Mouse (Mus musculus) thymus, adult 2 months (tissue): ENCODE measurements around the gene Mfsd5. TPM values are rescaled to one million over a fixed set of nuclear protein-coding genes. Genes with fewer than 3 reads are reported as not detected.
A peak's percentile ranks its signal among the peaks of the same experiment; 100 is the strongest.

Experiments
- DNase-seq: peaks from one replicate; pipeline ENCODE4 v3.0.0; 2021
- H3K27ac ChIP-seq: fragments of 200-500 bp; 2 replicates; pipeline ENCODE4 v1.5.1; 2012; ENCODE audit warnings: low read length, control low read depth; ENCODE audit not compliant: control insufficient read depth, insufficient read depth
- H3K27me3 ChIP-seq: fragments of 200-500 bp; 2 replicates; pipeline ENCODE4 v1.6.1; 2012; ENCODE audit warnings: mild to moderate bottlenecking, low read length, moderate library complexity, mixed read lengths; ENCODE audit not compliant: control insufficient read depth, insufficient read depth
- H3K36me3 ChIP-seq: fragments of 200-500 bp; 2 replicates; pipeline ENCODE4 v1.6.1; 2012; ENCODE audit warnings: mild to moderate bottlenecking, low read length, moderate library complexity; ENCODE audit not compliant: control insufficient read depth, insufficient read depth
- H3K4me1 ChIP-seq: fragments of 200-500 bp; replicated peaks from 2 replicates; pipeline ENCODE4 v1.6.1; 2012; ENCODE audit warnings: low read length; ENCODE audit not compliant: control insufficient read depth, insufficient read depth
- H3K4me3 ChIP-seq: fragments of 200-500 bp; 2 replicates; pipeline ENCODE4 v1.5.1; 2012; ENCODE audit warnings: mild to moderate bottlenecking, low read length, control low read depth, moderate library complexity; ENCODE audit not compliant: control insufficient read depth, insufficient read depth
- CTCF ChIP-seq: fragments of 200-500 bp; IDR thresholded peaks from 2 replicates; pipeline ENCODE4 v1.5.1; 2012; ENCODE audit warnings: mild to moderate bottlenecking, control low read depth, low read length, moderate library complexity, borderline replicate concordance; ENCODE audit not compliant: control insufficient read depth, poor library complexity, insufficient read depth; ENCODE audit errors: extremely low read depth
- POLR2A ChIP-seq: fragments of 200-500 bp; IDR thresholded peaks from 2 replicates; pipeline ENCODE4 v1.6.1; 2012; ENCODE audit warnings: mild to moderate bottlenecking, low read length, control low read depth, moderate library complexity; ENCODE audit not compliant: control insufficient read depth, poor library complexity, insufficient read depth; ENCODE audit errors: extremely low read depth
- WGBS: fragments of 180-500 bp; shearing (Covaris S2); methylation state at CpG from one replicate; pipeline ENCODE4 v1.1.7; 2018; 5-methylcytosine and 5-hydroxymethylcytosine counted together
- polyA plus RNA-seq: library from polyadenylated mRNA; depleted of rRNA; stranded (reverse); fragments of >200 nt; gene quantifications from 2 replicates; pipeline ENCODE4 v1.2.3, GENCODE M21; 2012

Mfsd5 gene
- polyA plus RNA-seq, 1 experiment, result 92.5 TPM

- no peak overlapping the region for H3K4me3 ChIP-seq
- 64% methylated on average over 19 of the region's 19 CpGs for WGBS
- no peak overlapping the region for H3K27ac ChIP-seq
- H3K4me1 ChIP-seq, result peaks cover 36% of the 10 kb centered on the region
- peaks cover 11% of the 10 kb centered on the region; the same call in 1 of the 2 replicates for H3K27me3 ChIP-seq
- no peak for TF ChIP-seq CTCF
- TF ChIP-seq POLR2A, result no peak
- H3K36me3 ChIP-seq, result no peaks in the 10 kb centered on the region
- no peak for DNase-seq
Measured at GRCm38 (mm10) chr15:102244306-102245191, 34.7 kb upstream of the Mfsd5 start.

GRCm38 (mm10) chr15:102245461-102245881 is 33.8 kb upstream of the Mfsd5 start:
- 52% methylated on average over 14 of the region's 14 CpGs for WGBS
- Histone ChIP-seq H3K27ac (peak overlapping the region; percentile 55; the same call in 1 of the 2 replicates), H3K27me3 (peaks cover 11% of the 10 kb centered on the region; the same call in 1 of the 2 replicates), H3K36me3 (no peaks in the 10 kb centered on the region), H3K4me1 (peaks cover 36% of the 10 kb centered on the region), H3K4me3 (peak overlapping the region; percentile 55)
- DNase-seq, result no peak
- TF ChIP-seq POLR2A (no peak), CTCF (no peak)

GRCm38 (mm10) chr15:102245891-102246741 is 33.1 kb upstream of the Mfsd5 start:
- Histone ChIP-seq H3K27ac (peak overlapping the region; percentile 55; the same call in 1 of the 2 replicates), H3K4me1 (peaks cover 36% of the 10 kb centered on the region), H3K27me3 (peaks cover 11% of the 10 kb centered on the region; the same call in 1 of the 2 replicates), H3K4me3 (peak overlapping the region; percentile 55), H3K36me3 (no peaks in the 10 kb centered on the region)
- TF ChIP-seq POLR2A (no peak), CTCF (no peak)
- peak; percentile 61 for DNase-seq
- WGBS, result 3% methylated on average over 43 of the region's 44 CpGs

- TF ChIP-seq CTCF, result no peak
- no peak for TF ChIP-seq POLR2A
- under 1% methylated on average over 35 of the region's 35 CpGs for WGBS
- peaks cover 36% of the 10 kb centered on the region for H3K4me1 ChIP-seq
Measured at GRCm38 (mm10) chr15:102246866-102247251, 32.4 kb upstream of the Mfsd5 start.

GRCm38 (mm10) chr15:102247252-102248130 is 31.8 kb upstream of the Mfsd5 start:
- peaks cover 11% of the 10 kb centered on the region; the same call in 1 of the 2 replicates for H3K27me3 ChIP-seq
- H3K4me1 ChIP-seq, result peaks cover 36% of the 10 kb centered on the region
- TF ChIP-seq CTCF (no peak), POLR2A (no peak)
- H3K36me3 ChIP-seq, result no peaks in the 10 kb centered on the region
- H3K27ac ChIP-seq, result peak overlapping the region; percentile 47; the same call in 1 of the 2 replicates
- WGBS, result 1% methylated on average over 63 of the region's 65 CpGs
- DNase-seq, result peak; percentile 48
- peak overlapping the region; percentile 55 for H3K4me3 ChIP-seq

More at GRCm38 (mm10) chr15:102246866-102247251, 32.4 kb upstream of the Mfsd5 start:
- DNase-seq, result peak; percentile 70
- Histone ChIP-seq H3K36me3 (no peaks in the 10 kb centered on the region), H3K27ac (0 out of 2 replicates have a peak overlapping the region, but pooled peaks have one; percentile 2), H3K27me3 (peaks cover 11% of the 10 kb centered on the region; the same call in 1 of the 2 replicates), H3K4me3 (peak overlapping the region; percentile 55)
